Mouse (Mus musculus): ENCODE measurements around the gene Gstp1. TPM values are rescaled to one million over a fixed set of nuclear protein-coding genes. Genes with fewer than 3 reads are reported as not detected.
A peak's percentile ranks its signal among the peaks of the same experiment; 100 is the strongest.
"Not testable (repeated sequence)": the region's sequence is repeated elsewhere in the genome, so short reads cannot be mapped to it uniquely, and the experiment has no call there.

Gene Gstp1
- total RNA-seq, 4 experiments from 2014 or later, result 355 to 468 (median 390) TPM

DNA sequence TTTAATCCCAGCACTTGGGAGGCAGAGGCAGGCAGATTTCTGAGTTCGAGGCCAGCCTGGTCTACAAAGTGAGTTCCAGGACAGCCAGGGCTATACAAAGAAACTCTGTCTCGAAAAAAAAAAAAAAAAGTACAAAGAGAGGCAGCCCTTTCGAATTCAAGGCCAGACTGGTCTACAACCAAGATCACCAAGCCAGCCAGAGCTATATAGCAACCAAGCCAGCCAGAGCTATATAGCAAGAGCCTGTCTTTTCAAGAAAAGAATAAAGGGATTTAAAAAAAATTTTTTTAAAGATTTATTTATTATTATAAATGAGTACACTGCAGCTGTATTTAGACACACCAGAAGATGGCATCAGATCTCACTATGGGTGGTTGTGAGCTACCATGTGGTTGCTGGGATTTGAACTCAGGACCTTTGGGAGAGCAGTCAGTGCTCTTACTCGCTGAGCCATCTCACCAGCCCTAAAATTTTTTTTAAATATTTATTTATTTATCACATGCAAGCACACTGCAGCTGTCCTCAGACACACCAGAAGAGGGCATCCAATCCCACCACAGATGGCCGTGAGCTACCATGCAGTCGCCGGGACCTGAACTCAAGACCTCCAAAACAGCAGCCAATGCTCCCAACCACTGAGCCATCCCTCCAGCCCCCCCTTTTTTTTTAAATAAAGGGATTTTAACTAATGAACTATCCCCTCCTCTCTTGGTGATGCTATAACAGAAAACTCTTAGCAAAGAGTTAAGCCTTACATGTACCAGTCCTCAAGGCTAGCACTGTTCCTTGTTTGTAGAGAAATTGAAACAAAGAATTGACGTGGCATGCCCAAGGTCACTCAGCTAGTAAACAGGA lies 22.5 kb upstream of the Gstp1 start:
- DNase-seq (ENCODE audit: low spot score), result not testable (repeated sequence)

DNA sequence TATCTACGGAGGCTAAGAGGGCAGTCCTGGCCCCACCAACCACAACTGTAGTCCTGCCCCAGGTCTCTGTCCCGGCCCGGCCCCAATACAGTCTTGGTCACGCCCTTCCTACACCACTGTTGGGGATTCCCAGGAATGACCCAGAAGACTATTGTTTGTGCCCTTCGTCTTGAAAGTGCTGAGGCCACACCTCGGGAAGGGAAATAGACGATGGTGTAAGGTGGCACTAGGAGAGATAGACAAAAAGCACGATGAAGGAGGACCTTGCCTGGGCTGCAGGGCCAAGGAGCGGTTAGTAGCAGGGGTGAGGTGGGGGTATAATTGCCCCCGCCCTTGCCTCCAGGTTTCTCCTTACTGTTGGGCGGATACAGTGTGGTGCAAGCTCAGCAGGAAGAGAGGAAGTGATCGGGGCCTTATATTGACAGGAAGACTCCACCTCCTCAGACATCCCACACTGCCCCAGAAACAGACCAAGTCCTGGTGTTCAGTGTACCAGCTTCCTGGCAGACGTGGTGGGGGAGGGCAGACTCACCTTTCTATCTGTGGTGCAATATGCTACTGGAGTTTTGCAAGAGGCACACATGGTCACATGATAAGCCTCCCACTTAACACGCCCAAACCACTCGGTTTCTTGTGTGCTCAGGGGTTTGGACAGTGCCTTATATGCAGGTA lies 21.4 kb upstream of the Gstp1 start, which contains the start of gene Gstp3:
Gene Gstp3 (minus strand): TSS at position 501 of the 672 bp plus-strand sequence.
- no peak for DNase-seq (ENCODE audit: low spot score)

DNA sequence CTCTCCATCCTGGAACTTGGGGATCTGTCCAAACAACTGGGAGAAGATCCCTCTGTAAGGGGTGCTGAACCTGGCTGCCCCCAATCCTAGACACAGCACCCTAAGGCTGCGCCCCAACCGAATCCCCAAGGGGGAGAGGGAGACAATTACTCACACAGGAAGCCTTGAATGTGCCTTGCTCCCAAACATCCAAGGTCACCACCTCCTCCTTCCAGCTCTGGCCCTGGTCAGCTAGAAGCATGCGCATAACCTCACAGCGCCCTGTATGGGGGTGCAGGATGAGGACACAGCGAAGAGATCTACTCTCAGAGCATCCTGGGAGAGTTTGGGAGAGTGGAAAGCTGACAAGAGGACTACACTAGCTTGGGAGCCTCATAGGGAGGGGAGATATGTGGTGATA lies 20.8 kb upstream of the Gstp1 start:
- DNase-seq (ENCODE audit: low spot score), result no peak

DNA sequence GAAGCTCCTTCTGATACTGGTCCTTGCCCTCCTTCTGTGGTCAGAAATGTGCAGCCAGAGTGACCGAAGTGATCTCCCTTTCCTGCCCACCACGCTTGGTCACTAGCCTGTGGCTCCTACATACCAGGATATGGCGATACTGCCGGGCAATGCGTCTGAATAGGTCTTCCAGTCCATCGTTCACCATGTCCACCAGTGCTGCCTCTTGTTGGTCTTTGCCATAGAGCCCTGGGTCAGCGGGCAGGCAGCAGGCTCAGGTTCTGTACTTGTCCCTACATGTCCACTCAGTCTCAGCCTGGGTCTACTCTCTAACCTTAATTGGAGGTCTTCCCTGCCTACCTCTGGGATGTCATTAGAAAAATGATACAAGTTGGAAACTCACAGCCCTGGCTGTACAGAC lies 20.2 kb upstream of the Gstp1 start:
- DNase-seq (ENCODE audit: low spot score), result no peak

DNA sequence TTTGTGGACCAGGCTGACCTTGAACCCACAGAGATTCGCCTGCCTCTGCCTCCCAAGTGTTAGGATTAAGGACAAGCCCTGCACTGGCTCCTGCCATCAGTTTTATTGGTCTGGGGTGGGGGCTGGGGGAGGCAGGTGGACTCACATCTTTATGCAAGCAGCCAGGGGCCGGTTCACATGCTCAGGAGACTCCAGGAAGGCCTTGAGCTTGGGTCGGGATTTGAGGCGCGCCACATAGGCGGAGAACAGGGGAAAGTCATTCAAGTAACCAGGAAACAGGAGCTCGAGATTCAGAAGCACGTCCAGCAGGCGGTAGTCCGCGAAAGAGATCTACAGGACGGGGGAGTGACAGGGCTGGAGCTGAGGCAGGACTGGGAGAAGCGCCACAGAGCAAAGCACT lies 19.6 kb upstream of the Gstp1 start:
- DNase-seq (ENCODE audit: low spot score), result no peak

DNA sequence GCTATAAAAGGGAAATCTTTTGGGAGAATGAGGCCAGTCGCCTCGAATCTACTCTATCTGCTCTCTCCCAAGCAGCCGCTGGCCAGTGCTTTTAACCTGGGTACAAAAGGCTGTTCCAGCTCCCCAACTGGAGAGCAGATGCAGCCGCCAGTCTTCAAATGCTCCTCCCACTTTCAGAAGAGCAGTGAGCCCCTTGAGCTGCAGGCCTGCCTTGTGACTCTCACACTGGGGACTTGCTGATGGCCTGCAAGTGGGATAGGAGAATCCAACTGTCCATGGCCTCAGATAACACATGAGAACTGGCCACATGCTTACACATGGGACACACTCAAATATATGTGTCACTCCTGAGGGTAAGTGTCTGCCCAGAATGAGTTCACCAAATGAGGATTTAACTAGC lies 18.9 kb upstream of the Gstp1 start:
- DNase-seq (ENCODE audit: low spot score), result no peak

DNA sequence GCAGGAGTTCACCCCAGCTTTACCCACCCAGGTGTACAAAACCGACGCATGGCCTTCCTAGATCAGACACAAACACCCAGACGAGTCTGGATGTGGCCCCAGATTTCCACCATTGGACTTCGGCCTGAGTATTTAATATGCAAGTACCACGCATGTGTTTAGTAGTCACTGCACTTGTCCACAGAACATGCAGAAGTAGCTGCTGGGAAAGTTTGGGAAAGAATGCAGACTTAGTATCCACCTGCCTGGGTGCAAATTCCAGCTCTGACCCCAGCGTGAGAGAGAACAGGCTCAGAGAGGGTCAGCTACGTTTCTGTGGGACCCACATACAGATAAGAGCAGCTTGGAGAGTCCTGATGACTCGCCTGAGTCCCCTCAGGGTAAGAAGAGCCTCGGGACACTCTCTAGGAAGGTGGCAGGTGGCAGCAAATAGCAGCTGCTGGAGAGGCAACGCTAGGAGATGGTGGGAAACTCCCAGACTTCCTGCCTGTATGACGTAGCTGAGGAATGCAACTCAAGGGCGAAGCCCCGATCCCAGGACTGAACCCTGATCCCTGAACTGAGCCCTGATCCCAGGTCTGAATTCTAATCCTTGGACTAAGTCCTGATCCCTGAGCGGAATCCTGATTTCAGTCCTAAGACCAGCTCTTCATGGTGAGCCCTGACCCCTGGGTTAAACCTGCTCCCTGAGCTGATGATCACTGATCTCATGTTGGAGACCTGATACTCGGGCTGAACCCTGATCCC lies 18.3 kb upstream of the Gstp1 start:
- no peak for DNase-seq (ENCODE audit: low spot score)

DNA sequence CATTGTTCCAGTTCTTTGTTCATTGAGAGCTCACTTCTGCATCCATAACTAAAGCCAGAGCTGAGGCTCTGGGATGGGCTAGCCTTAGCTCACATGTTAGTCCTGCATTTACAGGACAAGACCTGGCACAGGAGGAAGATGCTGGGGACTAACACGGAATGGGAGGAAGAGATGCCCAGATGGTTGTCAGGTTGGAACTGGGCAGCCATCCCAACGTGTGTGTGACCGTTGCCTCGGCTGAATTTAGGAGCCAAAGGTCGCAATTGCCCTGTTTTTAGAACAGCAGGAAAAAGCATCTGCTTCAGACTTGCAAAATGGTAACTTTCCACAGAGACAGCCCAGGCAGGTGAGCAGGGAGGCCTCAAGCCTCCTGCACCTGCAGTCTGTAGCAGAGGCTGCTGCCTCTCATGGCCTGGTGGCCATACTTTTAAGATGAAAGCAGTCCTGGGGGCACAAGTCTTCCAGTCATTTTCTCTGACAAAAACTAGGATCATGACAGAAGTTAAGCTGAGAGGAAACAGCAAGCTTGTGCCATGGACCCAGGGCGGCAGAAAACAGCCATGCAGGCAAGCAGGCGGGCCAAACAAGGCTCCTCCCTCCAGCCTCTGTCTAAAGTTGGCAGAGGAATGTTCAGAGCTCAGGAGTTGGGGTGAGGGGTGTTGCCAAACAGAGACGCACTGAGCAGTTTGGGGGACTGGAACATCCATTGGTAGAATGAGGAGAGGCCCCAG lies 17.6 kb upstream of the Gstp1 start:
- DNase-seq (ENCODE audit: low spot score), result no peak

DNA sequence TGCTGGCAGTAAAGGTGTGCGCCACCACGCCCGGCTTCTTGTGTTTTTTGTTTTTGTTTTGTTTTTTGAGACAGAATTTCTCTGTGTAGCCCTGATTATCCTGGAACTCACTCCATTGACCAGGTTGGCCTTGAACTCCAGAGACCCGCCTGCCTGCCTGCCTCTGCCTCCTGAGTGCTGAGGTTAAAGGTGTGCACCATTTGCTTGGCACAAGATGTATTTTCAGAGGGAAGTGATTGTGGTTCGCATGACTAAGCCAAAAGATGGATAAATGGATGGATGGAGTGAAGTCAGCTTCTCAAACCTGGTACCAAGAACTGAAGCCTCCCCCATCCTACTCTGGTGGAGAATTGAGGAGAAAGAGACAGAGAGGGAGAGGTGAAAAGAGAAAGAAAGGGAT lies 16.8 kb upstream of the Gstp1 start:
- DNase-seq (ENCODE audit: low spot score), result no peak

DNA sequence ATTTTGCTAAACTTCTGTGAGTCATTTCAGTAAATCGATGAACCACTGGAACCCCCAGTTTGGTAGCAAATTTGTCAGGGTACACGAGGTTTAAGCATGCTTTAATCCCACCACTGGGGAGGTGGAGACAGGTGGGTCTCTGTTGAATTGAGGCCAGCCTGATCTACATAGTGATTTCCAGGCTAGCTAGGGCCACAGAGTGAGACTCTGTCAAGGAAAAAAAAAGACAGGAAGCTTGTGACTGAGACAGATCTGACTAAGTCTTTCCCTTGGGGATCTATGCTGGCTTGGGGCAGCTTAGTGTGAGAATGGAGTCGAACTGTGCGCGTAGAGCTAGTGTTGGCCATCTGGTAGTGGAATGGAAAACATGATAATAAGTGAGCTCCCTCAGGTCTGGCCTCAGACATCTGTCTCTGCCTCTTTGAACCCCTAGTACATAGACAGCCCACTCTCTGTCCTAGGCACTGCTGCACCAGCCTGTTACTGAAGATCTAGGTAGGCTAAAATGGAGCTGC lies 14.8 kb upstream of the Gstp1 start:
- DNase-seq (ENCODE audit: low spot score), result no peak

DNA sequence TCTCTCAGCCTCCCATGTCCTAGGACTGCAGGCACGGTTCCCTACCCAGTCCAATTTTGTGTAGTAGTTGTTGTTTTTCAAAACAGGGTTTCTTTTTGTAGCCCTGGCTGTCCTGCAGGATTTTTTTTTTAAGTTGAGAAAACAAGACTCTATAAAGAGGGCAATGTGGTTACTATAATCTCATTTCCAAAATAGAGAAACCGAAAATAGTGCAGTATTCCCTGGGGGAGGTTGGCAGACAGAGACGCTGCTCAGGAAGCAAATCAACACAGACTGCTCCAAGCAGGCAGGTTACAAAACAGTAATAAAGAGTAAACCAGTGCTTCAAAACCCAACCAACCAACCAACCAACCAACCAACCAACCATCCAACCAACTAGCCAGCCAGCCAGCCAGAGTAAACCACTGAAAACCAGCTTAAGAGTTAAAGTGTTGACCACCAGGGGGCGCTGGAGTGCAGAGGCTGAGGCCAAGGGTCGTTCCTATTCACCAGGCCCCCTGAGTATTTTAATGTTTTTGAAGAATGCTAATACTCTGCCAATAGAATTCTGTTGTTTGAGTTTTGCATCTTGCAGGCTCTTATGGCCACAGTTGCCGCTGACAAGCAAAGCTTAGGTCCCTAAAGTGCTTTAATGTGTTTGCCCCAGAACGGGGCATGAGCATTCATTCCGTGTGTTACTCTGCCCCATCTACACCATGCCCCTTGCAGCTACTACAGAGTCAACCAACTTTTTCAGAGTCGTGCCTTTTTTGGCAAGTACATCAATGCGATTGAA lies 14.1 kb upstream of the Gstp1 start:
- peak; percentile 53 for DNase-seq (ENCODE audit: low spot score)

DNA sequence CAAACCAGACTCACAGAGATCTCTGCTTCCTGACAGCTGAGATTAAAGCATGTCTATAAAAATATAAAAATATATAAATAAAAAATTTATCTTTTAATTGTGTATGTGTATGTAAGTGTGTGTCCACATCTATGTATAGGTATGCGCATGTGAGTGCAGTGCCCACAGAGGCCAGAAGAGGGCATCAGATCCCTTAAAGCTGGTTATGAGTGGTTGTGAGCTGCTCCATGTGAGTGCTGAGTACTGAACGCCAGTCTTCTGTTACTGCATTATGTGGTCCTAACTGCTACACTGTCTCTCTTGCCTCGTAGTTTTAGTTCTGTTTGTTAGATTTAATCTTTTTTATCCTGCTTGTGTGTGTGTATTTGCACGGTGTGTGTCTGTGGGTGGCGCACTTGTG lies 13.2 kb upstream of the Gstp1 start:
- no peak for DNase-seq (ENCODE audit: low spot score)

DNA sequence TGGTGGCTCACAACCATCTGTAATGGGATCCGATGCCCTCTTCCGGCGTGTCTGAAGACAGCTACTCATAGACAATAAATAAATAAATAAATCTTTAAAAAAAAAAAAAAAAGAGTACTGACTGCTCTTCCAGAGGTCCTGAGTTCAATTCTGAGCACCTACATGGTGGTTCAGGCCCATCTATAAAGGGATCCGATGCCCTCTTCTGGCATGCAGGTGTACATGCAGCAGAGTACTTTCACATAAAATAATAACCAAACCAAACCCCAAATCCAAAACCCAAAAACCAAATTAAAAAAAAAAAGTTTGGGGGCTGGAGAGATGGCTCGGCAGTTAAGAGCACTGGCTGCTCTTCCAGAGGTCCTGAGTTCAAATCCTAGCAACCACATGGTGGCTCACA lies 11.3 kb upstream of the Gstp1 start:
- DNase-seq (ENCODE audit: low spot score), result not testable (repeated sequence)

DNA sequence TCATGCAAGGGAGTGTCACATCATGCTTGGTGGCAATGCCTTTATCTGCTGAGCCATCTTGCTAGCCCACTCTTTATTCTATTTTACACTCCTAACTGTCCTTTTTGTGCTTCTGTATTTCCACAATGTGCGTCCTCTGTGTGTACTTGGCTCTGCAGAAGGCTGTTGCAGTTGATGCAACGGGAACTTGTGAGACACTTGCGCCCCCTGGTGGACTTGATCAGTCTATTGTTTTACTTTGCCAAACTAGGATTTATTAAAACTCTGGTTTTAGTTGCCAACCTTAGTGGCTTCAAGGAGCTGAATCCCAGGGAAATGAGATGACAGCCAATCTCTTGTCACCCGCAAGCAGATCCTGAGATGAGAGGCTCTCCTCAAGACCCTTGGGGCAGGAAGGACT lies 10.1 kb upstream of the Gstp1 start:
- DNase-seq (ENCODE audit: low spot score), result peak; percentile 80

DNA sequence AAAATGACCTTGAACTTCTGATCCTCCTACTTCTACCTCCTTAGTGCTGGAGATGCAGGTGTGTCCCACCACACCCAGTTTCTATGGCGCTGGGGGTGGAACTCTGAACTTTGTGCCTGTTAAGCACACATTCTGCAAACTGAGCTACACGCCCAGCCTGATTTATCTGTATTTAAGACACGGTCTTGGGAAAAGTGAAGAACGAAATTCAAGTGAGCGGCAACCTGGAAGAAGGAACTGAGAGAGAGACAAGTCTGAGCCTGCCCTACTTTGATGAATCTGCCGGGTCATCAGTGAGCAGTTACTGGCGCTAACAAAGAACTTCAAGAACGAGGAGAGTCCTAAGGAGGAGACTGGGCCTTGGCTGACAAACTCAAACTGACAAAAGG lies 9.1 kb upstream of the Gstp1 start:
- DNase-seq (ENCODE audit: low spot score), result no peak

DNA sequence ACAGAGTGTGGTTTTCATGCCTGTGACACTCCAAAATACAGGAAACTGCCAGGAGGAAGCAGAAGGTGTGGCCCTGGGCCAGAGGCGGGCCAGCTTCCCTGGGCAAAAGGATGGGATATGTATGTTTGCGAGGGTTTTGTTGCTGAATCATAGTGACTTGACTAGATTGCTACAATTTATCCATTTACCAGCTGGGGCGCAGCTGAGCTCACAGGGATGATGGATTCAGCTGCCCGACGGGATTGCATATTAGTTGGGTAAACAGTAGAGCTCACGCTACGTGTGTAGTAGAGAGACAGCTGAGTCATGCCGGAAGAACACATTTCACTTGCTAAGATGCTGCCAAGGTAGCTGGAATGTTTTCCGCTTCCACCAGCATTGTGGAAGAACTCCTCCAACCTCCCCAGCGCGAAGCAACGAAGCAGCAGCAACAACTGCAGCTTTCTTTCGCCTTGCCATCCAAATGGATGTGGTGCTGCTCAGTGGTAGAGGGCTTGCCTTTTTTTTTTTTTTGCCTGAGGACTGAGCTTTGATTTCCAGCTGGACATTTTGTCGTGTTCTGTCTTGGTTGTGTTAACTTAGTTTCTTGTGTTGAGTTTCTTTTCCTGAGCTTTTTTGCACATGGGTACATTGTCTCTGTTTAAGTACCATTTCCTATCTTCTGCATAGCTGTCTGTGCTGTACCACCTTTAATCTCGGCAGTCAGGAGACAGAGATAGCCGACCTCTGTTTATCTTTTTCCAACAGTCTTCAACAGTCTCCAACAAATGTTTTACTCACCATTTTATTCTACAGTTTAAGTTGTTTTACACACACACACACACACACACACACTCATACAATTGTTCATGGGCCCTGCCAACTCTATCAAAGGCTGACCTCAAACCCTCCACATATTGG lies 8.4 kb upstream of the Gstp1 start, which contains the start of gene Gstp2:
Gene Gstp2 (minus strand): TSS at position 58 of the 900 bp plus-strand sequence.
- DNase-seq (ENCODE audit: low spot score), result peak; percentile 89

DNA sequence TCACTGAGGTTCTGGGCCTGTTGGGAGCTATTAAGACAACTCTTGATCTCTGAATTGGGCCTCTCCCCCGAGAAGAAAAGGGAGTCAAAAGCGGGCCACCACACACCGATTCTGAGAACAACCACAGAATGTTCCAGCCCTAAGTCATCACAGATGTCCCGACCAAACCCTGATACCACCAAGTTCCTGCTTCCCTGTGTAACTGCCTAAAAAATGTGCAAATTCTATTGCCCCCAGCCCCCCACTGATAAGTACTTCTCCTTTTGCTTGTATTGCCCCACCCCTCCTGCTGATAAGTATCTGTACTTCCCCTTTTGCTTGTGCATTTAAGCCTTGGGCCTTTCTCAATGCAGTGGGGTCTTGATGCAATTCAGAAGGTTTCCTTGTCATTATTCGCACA lies 6.3 kb upstream of the Gstp1 start:
- not testable (repeated sequence) for DNase-seq (ENCODE audit: low spot score)

DNA sequence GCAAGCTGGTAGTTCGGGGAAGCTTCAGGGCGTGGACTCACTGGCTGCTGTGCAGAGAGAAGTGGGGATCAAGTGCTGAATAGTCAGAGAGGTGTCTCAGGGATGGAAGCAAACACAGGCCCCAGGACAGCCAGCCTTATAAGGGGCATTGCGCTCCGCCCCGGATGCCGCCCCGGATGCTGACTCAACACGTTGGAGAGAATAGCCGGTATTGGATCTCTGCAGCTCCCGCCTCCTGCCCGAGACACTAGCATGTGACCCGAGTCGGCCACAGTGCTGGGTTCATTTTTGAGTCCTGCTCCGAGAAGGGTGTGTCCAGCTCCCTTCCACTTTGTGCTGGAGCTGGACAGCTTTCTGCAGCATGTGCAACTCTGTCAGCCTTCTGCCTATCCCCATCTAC lies 4.3 kb upstream of the Gstp1 start:
- peak; percentile 48 for DNase-seq (ENCODE audit: low spot score)

DNA sequence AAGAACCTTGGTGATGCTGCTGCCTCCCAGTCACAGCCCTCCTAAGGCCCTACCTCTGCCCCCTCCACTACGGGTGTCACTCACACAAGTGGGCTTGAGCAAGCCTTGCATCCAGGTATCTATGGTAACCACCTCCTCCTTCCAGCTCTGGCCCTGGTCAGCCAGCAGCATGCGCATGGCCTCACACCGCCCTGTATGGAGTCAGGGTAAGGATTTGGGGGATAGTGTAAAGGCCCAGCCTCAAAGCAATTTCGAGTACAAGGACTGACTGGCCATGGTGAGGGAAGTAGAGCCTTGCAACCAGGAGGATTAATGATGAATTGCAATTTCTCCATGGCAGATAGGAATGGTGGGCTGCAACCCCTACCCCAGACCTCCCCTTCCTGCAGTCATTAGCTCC lies 3.7 kb upstream of the Gstp1 start:
- DNase-seq (ENCODE audit: low spot score), result not testable (repeated sequence)

DNA sequence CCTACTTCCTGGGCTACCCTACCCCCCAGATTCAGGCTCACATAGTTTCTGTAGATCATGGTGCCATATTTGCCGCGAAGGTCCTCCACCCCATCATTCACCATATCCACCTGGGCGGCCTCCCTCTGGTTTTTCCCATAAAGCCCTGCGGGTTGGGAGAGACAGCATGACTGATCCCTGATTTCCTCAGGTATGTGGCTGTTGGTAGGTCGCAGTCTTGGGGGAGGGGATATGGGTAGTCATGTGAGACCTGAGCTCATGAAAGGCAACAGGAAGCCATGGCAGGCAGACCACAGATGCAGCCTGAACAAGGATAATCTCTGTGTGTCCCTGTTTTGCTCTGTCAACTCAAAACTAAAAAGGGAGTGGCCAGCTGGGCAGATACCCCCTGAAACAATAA lies 3.2 kb upstream of the Gstp1 start:
- DNase-seq (ENCODE audit: low spot score), result not testable (repeated sequence)
